Mouse (Mus musculus) cerebellum, adult 2 months (tissue): ENCODE data around the gene Qtrt2.

Experiments used
- CTCF ChIP-seq: fragments of 200-500 bp; IDR thresholded peaks from 2 replicates; pipeline ENCODE4 v1.5.1; 2011; ENCODE audit warnings: low read depth, mild to moderate bottlenecking, control low read depth, low read length, moderate library complexity, borderline replicate concordance; ENCODE audit not compliant: insufficient read depth
- POLR2A ChIP-seq: fragments of 200-500 bp; IDR thresholded peaks from 2 replicates; pipeline ENCODE4 v1.6.1; 2011; ENCODE audit warnings: low read length, control low read depth, borderline replicate concordance; ENCODE audit not compliant: insufficient read depth

GRCm38 (mm10) chr16:43963291-43963690 is 36.7 kb upstream of the Qtrt2 start:
- TF ChIP-seq CTCF (no peak), POLR2A (no peak)
